Mouse (Mus musculus) CD8-positive naive resting alpha-beta T cell, adult 57 days (primary cell): ENCODE data around the gene Olfr695. TPM values are rescaled to one million over a fixed set of nuclear protein-coding genes. Genes with fewer than 3 reads are reported as not detected.

Source experiments
- total RNA-seq: library from RNA; stranded (reverse); gene quantifications from one replicate; pipeline ENCODE4 v1.2.4, GENCODE M21; 2023

Olfr695 gene
- not detected for total RNA-seq

DNA sequence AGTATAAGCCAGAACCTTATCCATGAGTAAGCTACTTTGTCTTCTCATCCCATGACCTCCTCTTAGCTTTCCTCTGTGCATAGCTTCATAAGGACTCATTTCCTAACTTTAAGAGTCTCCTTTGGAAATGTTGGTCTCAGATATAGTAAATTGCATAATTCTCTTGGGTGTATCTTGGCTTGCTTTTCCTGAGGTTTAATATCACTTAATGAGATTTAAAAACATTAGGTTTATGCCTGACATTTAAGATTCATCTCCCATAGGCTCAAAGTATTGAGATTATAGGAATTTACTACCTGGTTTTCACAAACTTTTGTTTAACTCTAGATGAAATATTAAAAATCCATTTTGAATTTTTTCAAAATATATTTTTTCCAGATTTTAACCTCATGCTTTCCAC lies at the start of gene Olfr695:
TSS of gene Olfr695 (minus strand) at position 101 of the 400 bp plus-strand sequence.

DNA sequence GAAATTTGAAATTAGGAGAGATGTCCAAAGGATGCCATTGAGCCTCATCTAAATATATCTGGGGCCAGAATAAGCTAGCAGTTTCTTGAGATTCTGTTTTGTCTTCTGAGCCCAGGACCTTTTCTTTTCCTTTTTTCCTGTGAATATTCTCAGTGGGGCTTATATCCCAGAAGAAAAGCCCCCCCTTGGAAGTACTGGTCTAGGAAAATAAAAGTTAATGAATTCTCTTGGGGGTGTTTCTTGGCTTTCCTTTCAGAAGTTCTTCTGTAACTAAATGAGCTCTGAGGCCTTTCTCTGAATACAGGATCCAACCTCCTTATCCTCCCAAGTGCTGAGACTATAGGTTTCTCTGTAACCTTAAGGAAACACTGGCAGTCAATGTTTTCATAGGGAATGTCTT lies 39.1 kb upstream of the Olfr695 start, which contains the start of gene Olfr698:
TSS of gene Olfr698 (minus strand) at position 101 of the 400 bp plus-strand sequence.

DNA sequence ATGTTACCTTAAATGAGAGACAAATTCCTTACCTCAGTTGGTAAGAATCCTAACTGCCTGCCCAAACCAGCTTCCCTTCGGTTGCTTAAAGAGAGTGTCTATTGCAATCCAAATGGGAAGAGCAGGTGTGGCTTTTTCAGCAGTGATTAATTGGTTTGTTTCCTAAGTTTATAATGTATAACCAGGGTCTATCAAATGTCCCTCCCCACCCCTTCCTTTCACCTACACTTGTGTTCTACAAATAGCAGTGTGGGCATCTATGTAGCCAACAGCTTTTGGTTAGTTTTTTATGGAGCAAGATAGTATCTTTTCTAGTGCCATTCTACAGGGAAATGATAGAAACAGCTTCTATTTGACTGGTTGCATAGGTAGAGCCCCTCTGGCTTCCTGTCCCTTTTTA lies 26.1 kb upstream of the Olfr695 start, which contains the start of gene Olfr697:
TSS of gene Olfr697 (minus strand) at position 101 of the 400 bp plus-strand sequence.

DNA sequence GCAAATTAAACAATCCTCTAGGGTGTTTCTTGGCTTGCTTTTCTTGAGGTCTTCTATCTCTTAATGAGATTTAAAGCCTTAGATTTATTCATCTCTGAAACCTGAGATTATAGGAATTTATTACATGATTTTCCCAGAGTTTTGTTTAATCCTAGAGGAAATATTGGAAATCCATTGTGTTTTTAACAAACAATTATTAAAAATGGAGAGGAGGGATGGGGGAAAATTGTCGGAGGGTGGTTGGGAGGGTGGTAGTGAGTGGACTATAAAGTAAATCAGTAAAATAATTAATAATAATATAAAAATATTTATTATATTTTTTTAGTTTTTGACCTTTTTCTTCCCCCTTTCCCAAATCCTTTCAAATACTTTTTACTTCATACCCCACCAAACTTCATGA lies 24.5 kb downstream of the Olfr695 start, which contains the start of gene Olfr694:
TSS of gene Olfr694 (minus strand) at position 101 of the 400 bp plus-strand sequence.

DNA sequence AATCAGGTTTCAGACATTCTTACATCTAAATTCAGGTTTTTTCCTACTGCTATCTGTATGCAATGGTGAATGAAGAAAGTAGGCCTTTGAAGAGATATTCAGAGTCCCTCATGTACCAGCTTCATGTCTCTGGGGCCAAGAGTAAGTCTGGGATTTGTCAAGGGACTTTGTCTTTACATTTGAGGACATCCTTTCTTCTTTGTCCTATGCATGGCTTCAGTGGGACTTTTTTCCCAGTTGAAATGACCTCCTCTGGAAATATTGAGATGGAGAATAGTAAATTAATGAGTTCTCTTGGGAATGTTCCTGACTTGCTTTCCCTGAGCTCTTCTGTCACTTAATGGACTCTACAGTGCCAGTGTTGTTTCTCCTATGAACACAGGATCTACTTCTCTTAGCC lies 35.7 kb downstream of the Olfr695 start, which contains the start of gene Olfr693:
TSS of gene Olfr693 (minus strand) at position 101 of the 400 bp plus-strand sequence.

Other genes starting within 250 kb of the Olfr695 start
- gene Olfr693, start 35.8 kb downstream of the Olfr695 start, total RNA-seq: not detected
- gene Olfr694, start 24.6 kb downstream of the Olfr695 start, total RNA-seq: not detected
- not detected for gene Olfr697, start 26.0 kb upstream of the Olfr695 start, total RNA-seq
- gene Olfr698, start 39.0 kb upstream of the Olfr695 start, total RNA-seq: not detected
- not detected for gene Olfr699, start 76.8 kb upstream of the Olfr695 start, total RNA-seq
- not detected for gene Olfr700, start 92.4 kb upstream of the Olfr695 start, total RNA-seq
- not detected for gene Olfr701, start 97.7 kb upstream of the Olfr695 start, total RNA-seq
- gene Olfr702, start 117.5 kb upstream of the Olfr695 start, total RNA-seq: not detected
- not detected for gene Olfr703, start 127.0 kb upstream of the Olfr695 start, total RNA-seq
- gene Olfr704, start 146.8 kb upstream of the Olfr695 start, total RNA-seq: not detected
- gene Olfr705, start 160.5 kb upstream of the Olfr695 start, total RNA-seq: not detected
- not detected for gene Olfr706, start 171.8 kb upstream of the Olfr695 start, total RNA-seq
- not detected for gene Olfr707, start 184.8 kb upstream of the Olfr695 start, total RNA-seq
- gene Olfr1532-ps1, start 191.6 kb upstream of the Olfr695 start, total RNA-seq: not detected
- 0.12 TPM for gene Olfr709-ps1, start 215.8 kb upstream of the Olfr695 start, total RNA-seq
- not detected for gene Olfr710, start 231.9 kb upstream of the Olfr695 start, total RNA-seq
- gene Olfr6, start 247.5 kb upstream of the Olfr695 start, total RNA-seq: not detected